Mouse (Mus musculus): Measurements from ENCODE around the gene Fbxw10. TPM values are rescaled to one million over a fixed set of nuclear protein-coding genes. Genes with fewer than 3 reads are reported as not detected.

Gene Fbxw10
- total and polyA plus RNA-seq, 3 experiments = not detected

DNA sequence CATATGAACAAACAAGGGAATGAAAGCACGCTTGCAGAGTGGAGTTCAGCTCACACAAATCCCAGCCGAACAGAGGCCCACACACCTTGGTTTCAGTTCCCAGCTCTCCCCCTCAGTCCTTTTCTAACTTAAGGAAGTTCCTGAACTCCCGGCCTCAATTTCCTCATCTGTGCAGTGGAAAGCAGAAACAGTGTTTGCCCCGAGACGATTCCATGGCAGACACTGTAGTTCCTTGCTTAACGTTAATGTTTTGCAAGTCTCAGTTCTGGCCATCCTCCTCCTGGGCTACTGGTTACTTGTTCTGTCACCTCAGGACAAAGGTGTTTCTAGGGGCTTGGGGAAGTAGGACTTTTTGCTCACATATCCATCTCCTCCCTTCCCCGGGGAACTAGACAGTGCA is 19.8 kb downstream of the Fbxw10 start:
- Histone ChIP-seq H3K4me1 (ENCODE audit: control insufficient read depth in 1 of 2, insufficient read depth in 2 of 2, low read length in 2 of 2) (no peaks in the 10 kb centered on the region), H3K27ac (ENCODE audit: control insufficient read depth, low read depth, low read length) (no peak overlapping the region), H3K4me3 (ENCODE audit: control insufficient read depth in 1 of 2, insufficient read depth in 1 of 2, low read depth in 2 of 2, low read length in 2 of 2) (no peak overlapping the region), H3K9me3 (replicated peaks; ENCODE audit: insufficient read depth, low read length) (no peaks in the 10 kb centered on the region), H3K27me3 (ENCODE audit: control insufficient read depth in 1 of 2, insufficient read depth in 2 of 2, low read length in 2 of 2) (peaks cover 1 to 6% of the 10 kb centered on the region in 2 experiments; a peak in 3 of 4 replicates), H3K9ac (ENCODE audit: control insufficient read depth, low read depth, low read length, poor library complexity, severe bottlenecking) (no peak overlapping the region), H3K79me2 (ENCODE audit: control insufficient read depth, insufficient read depth, low read length, poor library complexity) (no peaks in the 10 kb centered on the region), H3K36me3 (ENCODE audit: control insufficient read depth in 1 of 2, insufficient read depth in 2 of 2, low read length in 2 of 2) (no peaks in the 10 kb centered on the region)
- DNase-seq (ENCODE audit: low read depth, low spot score) = no peak
- no peak for TF ChIP-seq CTCF (IDR thresholded peaks at IDR 0.05 in 2 of 3, conservative IDR thresholded peaks at IDR 0.05 in 1 of 3; ENCODE audit: control insufficient read depth in 1 of 3, insufficient read depth in 1 of 3, low read depth in 2 of 3, low read length in 3 of 3, poor library complexity in 1 of 3, severe bottlenecking in 1 of 3)
- TF ChIP-seq MXI1 (IDR thresholded peaks at IDR 0.05; ENCODE audit: low read depth, low read length) = no peak
- no peak for TF ChIP-seq USF1 (IDR thresholded peaks at IDR 0.05; ENCODE audit: low read depth, low read length)
- no peak for TF ChIP-seq POLR2A (IDR thresholded peaks at IDR 0.05; ENCODE audit: control insufficient read depth in 1 of 2, insufficient read depth in 1 of 2, low read depth in 1 of 2, low read length in 2 of 2, poor library complexity in 1 of 2)
- TF ChIP-seq BHLHE40 (IDR thresholded peaks at IDR 0.05; ENCODE audit: borderline replicate concordance, low read depth, low read length) = no peak
- TF ChIP-seq KAT2A (conservative IDR thresholded peaks at IDR 0.05; ENCODE audit: low read depth, low read length) = no peak
- no peak for TF ChIP-seq MYC (IDR thresholded peaks at IDR 0.05; ENCODE audit: low read depth, low read length)
- TF ChIP-seq CHD2 (IDR thresholded peaks at IDR 0.05; ENCODE audit: low read length) = no peak
- TF ChIP-seq TBP (IDR thresholded peaks at IDR 0.05; ENCODE audit: low read depth, low read length) = no peak
- TF ChIP-seq MAFK (IDR thresholded peaks at IDR 0.05; ENCODE audit: borderline replicate concordance, low read depth, low read length) = no peak
- no peak for TF ChIP-seq GATA1 (IDR thresholded peaks at IDR 0.05; ENCODE audit: low read depth, low read length)
- TF ChIP-seq HCFC1 (IDR thresholded peaks at IDR 0.05; ENCODE audit: low read depth, low read length) = no peak
- TF ChIP-seq ZC3H11A (IDR thresholded peaks at IDR 0.05; ENCODE audit: low read depth, low read length) = no peak
- TF ChIP-seq E2F4 (IDR thresholded peaks at IDR 0.05; ENCODE audit: borderline replicate concordance, low read depth, low read length) = no peak
- TF ChIP-seq USF2 (IDR thresholded peaks at IDR 0.05; ENCODE audit: borderline replicate concordance in 1 of 2, insufficient read depth in 1 of 2, low read depth in 1 of 2, low read length in 2 of 2) = no peak

GRCm38 (mm10) chr11:62869201-62869600 is 22.3 kb downstream of the Fbxw10 start:
- TF ChIP-seq MXI1 (IDR thresholded peaks at IDR 0.05; ENCODE audit: low read depth, low read length) = no peak
- H3K27ac ChIP-seq (ENCODE audit: control insufficient read depth, low read depth, low read length) = no peak overlapping the region
- H3K9me3 ChIP-seq (replicated peaks; ENCODE audit: insufficient read depth, low read length) = no peaks in the 10 kb centered on the region
- peaks cover 1 to 8% of the 10 kb centered on the region in 2 experiments for H3K27me3 ChIP-seq (ENCODE audit: control insufficient read depth in 1 of 2, insufficient read depth in 2 of 2, low read length in 2 of 2)
- no peaks in the 10 kb centered on the region for H3K36me3 ChIP-seq (ENCODE audit: control insufficient read depth in 1 of 2, insufficient read depth in 2 of 2, low read length in 2 of 2)
- H3K9ac ChIP-seq (ENCODE audit: control insufficient read depth, low read depth, low read length, poor library complexity, severe bottlenecking) = no peak overlapping the region
- no peak overlapping the region for H3K4me3 ChIP-seq (ENCODE audit: control insufficient read depth in 1 of 2, insufficient read depth in 1 of 2, low read depth in 2 of 2, low read length in 2 of 2)
- H3K79me2 ChIP-seq (ENCODE audit: control insufficient read depth, insufficient read depth, low read length, poor library complexity) = no peaks in the 10 kb centered on the region
- DNase-seq (ENCODE audit: low read depth, low spot score) = no peak
- H3K4me1 ChIP-seq (ENCODE audit: control insufficient read depth in 1 of 2, insufficient read depth in 2 of 2, low read length in 2 of 2) = no peaks in the 10 kb centered on the region

Data from MEL (cell line).